Mouse (Mus musculus): ENCODE measurements around the gene Obscn. TPM values are rescaled to one million over a fixed set of nuclear protein-coding genes. Genes with fewer than 3 reads are reported as not detected.

Obscn gene
- polyA plus RNA-seq, 1 experiment from 2014 or later: 0.62 TPM

DNA sequence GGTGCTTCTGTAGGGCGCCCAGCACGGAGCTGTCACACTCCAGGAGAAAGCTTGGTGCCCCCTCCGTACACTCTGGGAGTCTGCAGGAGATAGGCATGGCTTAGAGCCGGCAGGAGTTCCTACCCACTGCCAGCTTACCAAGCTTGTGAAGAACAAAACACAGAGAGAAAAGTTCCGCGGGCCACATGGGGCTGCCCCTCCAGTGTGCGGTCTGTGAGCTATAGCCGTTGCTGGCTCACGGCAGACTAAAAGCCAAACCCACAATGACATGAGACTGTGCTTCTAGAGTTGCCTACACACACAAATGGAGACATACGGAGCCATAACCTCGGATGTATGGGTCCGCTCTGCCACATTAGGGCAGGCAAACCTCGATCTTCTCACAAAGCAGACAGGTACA, 22.9 kb upstream of the Obscn start:
- Histone ChIP-seq H3K9ac (replicated peaks; ENCODE audit: low read length) (no peak overlapping the region), H3K27ac (replicated peaks; ENCODE audit: low read depth, low read length) (no peak overlapping the region), H3K4me3 (ENCODE audit: low read depth, low read length) (no peak overlapping the region), H3K4me2 (ENCODE audit: low read depth, low read length) (no peak overlapping the region), H3K4me1 (ENCODE audit: control insufficient read depth, insufficient read depth, low read length) (no peaks in the 10 kb centered on the region), H3K9me3 (replicated peaks; ENCODE audit: control insufficient read depth, low read length) (no peaks in the 10 kb centered on the region), H3K27me3 (ENCODE audit: control insufficient read depth, insufficient read depth, low read length) (no peaks in the 10 kb centered on the region), H3K36me3 (replicated peaks; ENCODE audit: control insufficient read depth, insufficient read depth, low read depth, low read length) (no peaks in the 10 kb centered on the region; the same call in 1 of the 2 replicates)
- no peak for DNase-seq (ENCODE audit: low spot score)
- ATAC-seq (replicated peaks; ENCODE audit: insufficient number of reproducible peaks, low FRiP score, low TSS enrichment, low read depth): no peak
- 90% methylated on average over 13 of the region's 13 CpGs for WGBS

DNA sequence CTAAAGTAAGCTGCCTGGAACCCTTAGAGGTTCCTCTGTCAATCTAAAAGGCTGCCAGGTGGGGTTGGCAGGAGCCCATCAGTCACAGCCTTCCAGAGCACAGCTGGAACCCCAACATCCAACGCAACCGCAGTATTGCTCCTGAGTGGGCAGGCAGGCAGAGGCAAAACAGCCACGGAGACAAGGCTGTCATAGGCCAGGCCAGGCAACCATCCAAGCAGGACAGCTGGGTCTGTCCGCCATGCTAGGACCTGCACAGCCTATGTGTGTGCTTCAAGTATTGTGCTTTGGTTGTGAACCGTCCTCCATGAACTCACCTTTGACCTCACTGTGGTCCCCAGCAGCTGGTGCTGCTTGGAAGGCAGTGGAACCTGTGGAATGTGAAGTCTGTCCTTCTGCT, 19.7 kb upstream of the Obscn start:
- H3K36me3 ChIP-seq (replicated peaks; ENCODE audit: control insufficient read depth, insufficient read depth, low read depth, low read length): no peaks in the 10 kb centered on the region; the same call in 1 of the 2 replicates
- H3K9me3 ChIP-seq (replicated peaks; ENCODE audit: control insufficient read depth, low read length): no peaks in the 10 kb centered on the region
- WGBS: 90% methylated on average over 5 of the region's 5 CpGs
- no peaks in the 10 kb centered on the region for H3K27me3 ChIP-seq (ENCODE audit: control insufficient read depth, insufficient read depth, low read length)
- no peak overlapping the region for H3K4me3 ChIP-seq (ENCODE audit: low read depth, low read length)
- no peak overlapping the region for H3K9ac ChIP-seq (replicated peaks; ENCODE audit: low read length)
- no peak overlapping the region for H3K27ac ChIP-seq (replicated peaks; ENCODE audit: low read depth, low read length)
- H3K4me2 ChIP-seq (ENCODE audit: low read depth, low read length): no peak overlapping the region
- no peaks in the 10 kb centered on the region for H3K4me1 ChIP-seq (ENCODE audit: control insufficient read depth, insufficient read depth, low read length)
- DNase-seq (ENCODE audit: low spot score) (no peak), ATAC-seq (replicated peaks; ENCODE audit: insufficient number of reproducible peaks, low FRiP score, low TSS enrichment, low read depth) (no peak)

DNA sequence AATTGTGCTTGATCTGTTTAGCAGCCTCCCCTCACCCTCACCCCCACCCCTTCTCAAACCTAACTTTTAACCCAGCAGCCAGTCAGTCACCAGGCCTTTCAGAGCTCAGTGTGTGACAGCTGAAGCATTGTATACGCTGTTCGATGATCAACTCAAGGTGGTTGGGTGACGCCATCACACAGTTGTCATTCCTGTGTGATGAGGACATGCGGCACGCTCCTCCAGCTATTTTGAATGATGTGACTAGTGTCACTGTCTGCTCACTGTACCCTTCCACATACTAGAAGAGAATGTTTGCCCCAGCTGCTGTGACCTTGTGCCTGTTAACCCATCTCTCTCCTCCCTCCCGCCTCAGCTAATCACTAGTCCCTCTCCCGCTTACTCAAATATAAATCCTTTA, 18.0 kb upstream of the Obscn start:
- H3K4me1 ChIP-seq (ENCODE audit: control insufficient read depth, insufficient read depth, low read length): no peaks in the 10 kb centered on the region
- no peak for ATAC-seq (replicated peaks; ENCODE audit: insufficient number of reproducible peaks, low FRiP score, low TSS enrichment, low read depth)
- 89% methylated on average over 7 of the region's 7 CpGs for WGBS
- DNase-seq (ENCODE audit: low spot score): no peak
- no peaks in the 10 kb centered on the region; the same call in 1 of the 2 replicates for H3K36me3 ChIP-seq (replicated peaks; ENCODE audit: control insufficient read depth, insufficient read depth, low read depth, low read length)
- no peaks in the 10 kb centered on the region for H3K9me3 ChIP-seq (replicated peaks; ENCODE audit: control insufficient read depth, low read length)
- H3K9ac ChIP-seq (replicated peaks; ENCODE audit: low read length): no peak overlapping the region
- H3K4me2 ChIP-seq (ENCODE audit: low read depth, low read length): no peak overlapping the region
- H3K4me3 ChIP-seq (ENCODE audit: low read depth, low read length): no peak overlapping the region
- no peak overlapping the region for H3K27ac ChIP-seq (replicated peaks; ENCODE audit: low read depth, low read length)
- no peaks in the 10 kb centered on the region for H3K27me3 ChIP-seq (ENCODE audit: control insufficient read depth, insufficient read depth, low read length)

DNA sequence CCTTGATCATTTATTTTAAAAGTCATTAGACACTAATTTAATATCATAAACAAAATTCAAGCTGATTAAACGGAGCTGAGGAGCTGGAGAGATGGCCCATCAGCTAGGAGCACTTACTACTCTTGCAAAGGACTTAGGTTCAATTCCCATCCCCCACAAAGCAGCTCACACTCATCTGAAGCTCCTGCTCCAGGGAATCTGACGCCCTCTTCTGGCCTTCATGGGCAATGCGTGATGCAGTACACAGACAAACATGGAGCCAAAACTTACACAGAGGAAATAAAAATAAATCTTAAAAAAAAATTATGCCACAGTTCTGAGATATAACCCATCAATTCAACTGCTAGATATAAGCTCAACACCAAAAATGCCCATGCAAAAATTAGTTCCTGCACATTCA, 15.5 kb upstream of the Obscn start:
- no peak overlapping the region for H3K27ac ChIP-seq (replicated peaks; ENCODE audit: low read depth, low read length)
- H3K9ac ChIP-seq (replicated peaks; ENCODE audit: low read length): no peak overlapping the region
- no peak overlapping the region for H3K4me2 ChIP-seq (ENCODE audit: low read depth, low read length)
- no peak overlapping the region for H3K4me3 ChIP-seq (ENCODE audit: low read depth, low read length)
- H3K36me3 ChIP-seq (replicated peaks; ENCODE audit: control insufficient read depth, insufficient read depth, low read depth, low read length): no peaks in the 10 kb centered on the region
- DNase-seq (ENCODE audit: low spot score) (peak; percentile 13), ATAC-seq (replicated peaks; ENCODE audit: insufficient number of reproducible peaks, low FRiP score, low TSS enrichment, low read depth) (no peak)
- 25% methylated on average over 3 of the region's 3 CpGs for WGBS
- no peaks in the 10 kb centered on the region; the same call in 1 of the 2 replicates for H3K4me1 ChIP-seq (ENCODE audit: control insufficient read depth, insufficient read depth, low read length)
- no peaks in the 10 kb centered on the region for H3K9me3 ChIP-seq (replicated peaks; ENCODE audit: control insufficient read depth, low read length)
- H3K27me3 ChIP-seq (ENCODE audit: control insufficient read depth, insufficient read depth, low read length): no peaks in the 10 kb centered on the region

- H3K4me2 ChIP-seq (ENCODE audit: low read depth, low read length): no peak overlapping the region
- no peaks in the 10 kb centered on the region for H3K36me3 ChIP-seq (replicated peaks; ENCODE audit: control insufficient read depth, insufficient read depth, low read depth, low read length)
- H3K4me1 ChIP-seq (ENCODE audit: control insufficient read depth, insufficient read depth, low read length): no peaks in the 10 kb centered on the region; the same call in 1 of the 2 replicates
- H3K27ac ChIP-seq (replicated peaks; ENCODE audit: low read depth, low read length): no peak overlapping the region
- no peak for DNase-seq (ENCODE audit: low spot score)
- H3K4me3 ChIP-seq (ENCODE audit: low read depth, low read length): no peak overlapping the region
- WGBS: 70% methylated on average over 3 of the region's 3 CpGs
- H3K27me3 ChIP-seq (ENCODE audit: control insufficient read depth, insufficient read depth, low read length): no peaks in the 10 kb centered on the region
- no peak overlapping the region for H3K9ac ChIP-seq (replicated peaks; ENCODE audit: low read length)
- no peak for ATAC-seq (replicated peaks; ENCODE audit: insufficient number of reproducible peaks, low FRiP score, low TSS enrichment, low read depth)
- H3K9me3 ChIP-seq (replicated peaks; ENCODE audit: control insufficient read depth, low read length): no peaks in the 10 kb centered on the region
Measured at GRCm38 (mm10) chr11:59149302-59149701, 13.1 kb upstream of the Obscn start.

DNA sequence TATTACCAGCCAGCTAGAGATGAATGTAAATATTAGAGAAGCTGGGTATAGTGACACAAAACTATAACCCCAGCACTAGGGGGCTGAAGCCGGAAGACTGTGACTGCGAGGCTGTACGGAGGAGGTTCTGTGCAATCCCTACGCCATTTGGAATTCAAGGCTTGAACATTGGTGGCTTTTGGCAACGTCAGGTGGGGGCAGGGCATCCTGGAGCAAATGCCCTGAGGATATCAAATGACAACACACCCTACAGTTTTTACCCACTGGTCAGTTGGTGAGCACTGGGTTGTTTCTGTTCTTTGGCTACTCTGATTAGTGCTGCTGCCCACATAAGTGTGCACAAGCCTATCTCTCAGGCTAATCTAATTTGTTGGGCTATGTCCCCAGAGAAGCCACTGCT, 6.8 kb upstream of the Obscn start:
- H3K4me2 ChIP-seq (ENCODE audit: low read depth, low read length): no peak overlapping the region
- no peaks in the 10 kb centered on the region; the same call in 1 of the 2 replicates for H3K4me1 ChIP-seq (ENCODE audit: control insufficient read depth, insufficient read depth, low read length)
- WGBS: 72% methylated on average over 5 of the region's 5 CpGs
- no peaks in the 10 kb centered on the region for H3K36me3 ChIP-seq (replicated peaks; ENCODE audit: control insufficient read depth, insufficient read depth, low read depth, low read length)
- DNase-seq (ENCODE audit: low spot score) (no peak), ATAC-seq (replicated peaks; ENCODE audit: insufficient number of reproducible peaks, low FRiP score, low TSS enrichment, low read depth) (no peak)
- H3K27ac ChIP-seq (replicated peaks; ENCODE audit: low read depth, low read length): no peak overlapping the region
- H3K9me3 ChIP-seq (replicated peaks; ENCODE audit: control insufficient read depth, low read length): no peaks in the 10 kb centered on the region
- no peaks in the 10 kb centered on the region; the same call in 1 of the 2 replicates for H3K27me3 ChIP-seq (ENCODE audit: control insufficient read depth, insufficient read depth, low read length)
- H3K4me3 ChIP-seq (ENCODE audit: low read depth, low read length): no peak overlapping the region
- no peak overlapping the region for H3K9ac ChIP-seq (replicated peaks; ENCODE audit: low read length)

DNA sequence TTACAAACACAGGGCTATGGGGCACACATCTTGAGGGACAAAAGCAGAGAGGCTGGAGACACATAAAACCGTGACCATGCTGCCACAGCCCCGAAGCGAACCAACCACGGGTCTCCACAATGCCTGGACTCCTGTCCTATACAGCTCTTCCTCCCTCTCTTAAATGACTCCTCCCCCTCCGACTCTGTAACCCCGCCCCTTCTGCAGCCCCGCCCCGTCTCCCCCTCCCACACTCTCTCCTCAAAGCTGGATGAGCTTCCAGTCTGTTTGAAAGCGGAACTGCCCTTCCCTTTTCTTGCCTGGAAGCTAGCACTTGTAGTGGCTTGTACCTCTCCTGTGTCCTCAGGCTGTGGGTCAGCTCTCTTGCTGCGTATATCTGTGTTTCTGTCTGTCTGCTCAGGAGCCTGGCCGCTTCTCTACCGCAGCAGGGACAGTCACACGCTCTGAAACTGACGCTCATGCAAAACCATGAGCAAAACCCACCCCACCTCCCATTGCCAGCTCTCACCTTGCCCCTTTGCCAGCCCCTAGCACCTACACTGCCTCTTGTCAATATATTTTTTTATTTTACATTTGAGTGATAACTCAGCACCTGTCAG, 5.7 kb upstream of the Obscn start:
- H3K4me2 ChIP-seq (ENCODE audit: low read depth, low read length): peak overlapping the region; percentile 19; the same call in 1 of the 2 replicates
- ATAC-seq (replicated peaks; ENCODE audit: insufficient number of reproducible peaks, low FRiP score, low TSS enrichment, low read depth): 0 out of 2 replicates have a peak, but pooled peaks have one; percentile 5
- no peak overlapping the region for H3K27ac ChIP-seq (replicated peaks; ENCODE audit: low read depth, low read length)
- WGBS: 10% methylated on average over 13 of the region's 14 CpGs
- no peak overlapping the region for H3K9ac ChIP-seq (replicated peaks; ENCODE audit: low read length)
- no peaks in the 10 kb centered on the region for H3K4me1 ChIP-seq (ENCODE audit: control insufficient read depth, insufficient read depth, low read length)
- no peaks in the 10 kb centered on the region for H3K36me3 ChIP-seq (replicated peaks; ENCODE audit: control insufficient read depth, insufficient read depth, low read depth, low read length)
- peak; percentile 45 for DNase-seq (ENCODE audit: low spot score)
- H3K27me3 ChIP-seq (ENCODE audit: control insufficient read depth, insufficient read depth, low read length): peaks cover 7% of the 10 kb centered on the region
- H3K9me3 ChIP-seq (replicated peaks; ENCODE audit: control insufficient read depth, low read length): no peaks in the 10 kb centered on the region
- H3K4me3 ChIP-seq (ENCODE audit: low read depth, low read length): no peak overlapping the region

GRCm38 (mm10) chr11:59138537-59139486, 2.6 kb upstream of the Obscn start:
- Histone ChIP-seq H3K27ac (replicated peaks; ENCODE audit: low read depth, low read length) (no peak overlapping the region), H3K9me3 (replicated peaks; ENCODE audit: control insufficient read depth, low read length) (no peaks in the 10 kb centered on the region), H3K4me2 (ENCODE audit: low read depth, low read length) (no peak overlapping the region), H3K36me3 (replicated peaks; ENCODE audit: control insufficient read depth, insufficient read depth, low read depth, low read length) (no peaks in the 10 kb centered on the region), H3K27me3 (ENCODE audit: control insufficient read depth, insufficient read depth, low read length) (peaks cover 37% of the 10 kb centered on the region), H3K4me1 (ENCODE audit: control insufficient read depth, insufficient read depth, low read length) (peaks cover 2% of the 10 kb centered on the region; the same call in 1 of the 2 replicates), H3K9ac (replicated peaks; ENCODE audit: low read length) (no peak overlapping the region), H3K4me3 (ENCODE audit: low read depth, low read length) (no peak overlapping the region)
- WGBS: 54% methylated on average over 19 of the region's 19 CpGs
- DNase-seq (ENCODE audit: low spot score) (no peak), ATAC-seq (replicated peaks; ENCODE audit: insufficient number of reproducible peaks, low FRiP score, low TSS enrichment, low read depth) (no peak)

Measured in embryonic facial prominence, embryonic 11.5 days (tissue).